Mouse (Mus musculus) gonadal fat pad, adult 2 months (tissue): ENCODE results near the gene Btrc. TPM values are rescaled to one million over a fixed set of nuclear protein-coding genes. Genes with fewer than 3 reads are reported as not detected.

Experiments used
- DNase-seq: peaks from one replicate; pipeline ENCODE4 v3.0.0-alpha.2; 2012; ENCODE audit warnings: low read depth
- polyA plus RNA-seq: library from polyadenylated mRNA; depleted of rRNA; stranded (reverse); fragments of >200 nt; gene quantifications from 2 replicates; pipeline ENCODE4 v1.2.3, GENCODE M21; 2012; rRNA removed

Btrc gene
- polyA plus RNA-seq, 1 experiment = 17.6 TPM

DNA sequence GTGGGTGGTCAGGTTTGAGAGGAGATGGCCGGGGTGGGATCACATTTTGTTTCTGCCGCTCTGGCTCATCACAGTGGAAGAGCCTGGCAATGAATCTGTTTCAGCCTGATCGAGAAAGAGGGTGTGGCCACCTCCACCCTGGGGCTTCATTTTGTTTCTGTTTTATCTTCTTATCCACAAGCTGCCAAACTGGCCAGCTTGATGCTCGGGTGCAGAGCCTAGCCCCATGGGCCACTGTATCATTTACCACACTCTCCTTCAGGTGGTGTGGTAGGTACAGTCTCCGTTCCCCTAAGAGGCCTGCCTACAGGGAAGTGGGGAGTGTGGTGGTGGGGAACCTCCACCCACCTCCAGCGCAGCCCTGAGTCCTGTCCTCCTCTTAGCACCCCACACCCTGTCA lies 209.5 kb downstream of the Btrc start:
- DNase-seq = no peak

GRCm38 (mm10) chr19:45573861-45574267 lies 210.3 kb downstream of the Btrc start:
- DNase-seq = no peak

- DNase-seq = no peak
These were observed 210.9 kb downstream of the Btrc start for GRCm38 (mm10) chr19:45574339-45574898.

GRCm38 (mm10) chr19:45574941-45575631 lies 211.6 kb downstream of the Btrc start:
- DNase-seq = no peak

DNA sequence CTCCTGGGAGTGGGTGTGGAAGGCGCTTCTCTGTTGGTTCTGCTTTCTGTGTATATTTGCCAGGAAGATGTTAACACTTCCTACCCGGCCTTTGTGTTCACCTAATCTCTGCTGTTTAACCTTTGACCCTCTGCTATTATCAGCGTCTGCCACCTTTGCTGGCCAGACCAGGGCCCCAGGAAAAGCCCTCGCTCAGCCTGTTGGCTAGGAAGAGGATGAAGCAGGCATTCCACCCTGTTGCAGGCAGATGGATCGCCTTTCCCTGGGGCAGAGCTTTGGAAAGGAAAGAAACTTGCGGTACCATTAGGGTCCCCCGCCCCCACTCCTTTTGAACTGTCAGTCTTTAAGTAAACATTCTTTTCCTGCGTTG lies 212.1 kb downstream of the Btrc start:
- DNase-seq = no peak

DNA sequence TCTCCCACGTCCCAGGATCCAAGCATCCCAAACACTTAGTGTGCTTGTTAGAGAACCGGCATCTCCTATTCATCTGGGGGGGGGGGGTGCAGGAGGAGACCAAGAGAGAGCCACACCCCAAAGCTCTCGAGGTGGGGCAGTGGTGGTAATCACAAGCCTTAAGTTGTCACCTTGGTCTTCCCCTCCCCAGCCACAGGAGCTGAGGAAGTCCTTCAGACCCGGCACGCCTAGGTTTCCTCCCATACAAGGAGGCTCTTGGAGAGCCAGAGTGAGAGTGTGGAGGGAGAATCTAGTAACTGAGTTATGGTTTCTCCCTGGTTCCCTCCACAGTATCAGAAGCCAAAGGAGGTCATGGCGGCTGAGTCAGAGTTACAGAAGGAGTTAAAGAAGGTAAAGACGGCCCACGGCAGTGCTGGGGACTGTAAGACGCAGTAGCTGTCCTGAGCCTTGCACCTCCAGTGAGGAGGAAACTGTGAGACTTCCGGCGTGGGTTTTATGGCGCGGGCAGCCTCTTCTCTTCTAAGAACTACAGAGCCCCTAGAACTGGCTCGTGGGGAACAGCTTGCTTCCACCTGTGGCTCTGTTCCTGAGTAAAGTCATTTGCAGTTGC lies 213.7 kb downstream of the Btrc start:
- no peak for DNase-seq

GRCm38 (mm10) chr19:45578976-45579375 lies 215.4 kb downstream of the Btrc start:
- no peak for DNase-seq

- DNase-seq = no peak
These were observed 215.9 kb downstream of the Btrc start for GRCm38 (mm10) chr19:45579416-45579815.

Other genes starting within 250 kb of the Btrc start
- 0.07 and 0.09 TPM in 2 replicates for gene Tlx1, start 213.1 kb upstream of the Btrc start, polyA plus RNA-seq
- 0.04 and 0.05 TPM in 2 replicates for gene Lbx1, start 127.9 kb upstream of the Btrc start, polyA plus RNA-seq
- gene Poll, start 196.8 kb downstream of the Btrc start, polyA plus RNA-seq = 11.4 and 12.5 TPM in 2 replicates
- gene Gm17018, start 196.9 kb downstream of the Btrc start, polyA plus RNA-seq = 9.4 and 10.0 TPM in 2 replicates